21 mouse cellular contexts compared by ENCODE assay signal in genomic region chr10:118169212-118169611, GRCm38 (mm10). TPM values are rescaled to one million over a fixed set of nuclear protein-coding genes. Genes with fewer than 3 reads are reported as not detected.
"Had no signal": no experiment of that assay in that cellular context is flagged by ENCODE, and none has a peak within 500 bp of the region (broad histone marks: within the 10 kb centered on the region; RNA-seq: fewer than 3 reads in every experiment).

No protein-coding gene starts in this region.

- H3K36me3 ChIP-seq: liver, embryonic 15.5 days had no signal

- H3K4me2 ChIP-seq: kidney, embryonic 15.5 days; liver, embryonic 11.5 days; liver, embryonic 15.5 days; midbrain, embryonic 12.5 days had no signal

- DNase-seq: kidney, postnatal 14 days; lung, adult 2 months; lung, postnatal 36 days; retina, postnatal 1 day; right cerebral cortex, postnatal 4 days; spleen, adult 18-20 months; thymus, adult 18-20 months; thymus, postnatal 14 days had no signal

- ATAC-seq: lung, postnatal 0 days; midbrain, embryonic 16.5 days had no signal

- H3K4me3 ChIP-seq: kidney, embryonic 15.5 days; left cerebral cortex, adult 2 months; limb, embryonic 10.5 days; liver, embryonic 15.5 days; midbrain, embryonic 12.5 days had no signal

- H3K27ac ChIP-seq: kidney, embryonic 15.5 days; left cerebral cortex, adult 2 months; limb, embryonic 10.5 days; liver, embryonic 15.5 days; midbrain, embryonic 12.5 days had no signal

- H3K27me3 ChIP-seq: kidney, embryonic 15.5 days; liver, embryonic 15.5 days; midbrain, embryonic 12.5 days had no signal

- H3K4me1 ChIP-seq: kidney, embryonic 15.5 days; limb, embryonic 10.5 days; liver, embryonic 15.5 days; midbrain, embryonic 12.5 days had no signal

- H3K9ac ChIP-seq: kidney, embryonic 15.5 days; liver, embryonic 15.5 days; midbrain, embryonic 12.5 days had no signal

- H3K9me3 ChIP-seq: kidney, embryonic 15.5 days; limb, embryonic 10.5 days; liver, embryonic 15.5 days; midbrain, embryonic 12.5 days had no signal

RNA-seq across cellular contexts. Expression of gene Il22, which starts 35.5 kb away (rescaled TPM):
- total RNA-seq: layer of hippocampus, postnatal 25 days; left cerebral cortex, adult 2 months; left cerebral cortex, postnatal 14 days; megakaryocyte progenitor cell, adult 5-6 weeks had no signal
- polyA plus RNA-seq: kidney, embryonic 15.5 days; limb, embryonic 10.5 days; limb, embryonic 14.5 days; liver, embryonic 11.5 days; liver, embryonic 15.5 days; lung, adult 2 months; lung, postnatal 0 days; stomach, embryonic 14.5 days had no signal
